Mouse (Mus musculus): ENCODE measurements around the gene Hdac7. TPM values are rescaled to one million over a fixed set of nuclear protein-coding genes. Genes with fewer than 3 reads are reported as not detected.

Gene Hdac7
- polyA plus RNA-seq, 1 experiment from 2014 or later: 7.8 TPM

DNA sequence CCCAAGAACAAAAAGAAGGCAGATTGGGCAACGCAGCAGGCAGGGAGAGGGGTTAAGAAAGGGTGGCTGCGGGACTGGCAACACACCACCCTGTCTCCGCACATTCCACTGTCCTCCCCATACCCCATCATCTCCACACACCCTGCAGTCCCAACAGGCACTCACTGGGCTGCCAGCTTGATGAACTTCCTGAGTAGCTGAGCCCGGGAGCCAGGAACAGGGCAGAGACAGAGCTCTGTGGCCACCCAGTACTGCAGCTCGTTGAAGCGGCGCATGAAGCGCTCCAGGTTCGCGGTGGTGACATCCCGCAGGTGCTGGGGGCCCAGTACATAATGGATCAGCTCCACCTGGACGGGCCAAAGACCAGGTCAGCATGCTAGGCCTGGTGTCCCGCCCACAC, 94.5 kb downstream of the Hdac7 start:
- H3K4me1 ChIP-seq (replicated peaks; ENCODE audit: control insufficient read depth, insufficient read depth, low read length): no peaks in the 10 kb centered on the region
- H3K27me3 ChIP-seq (replicated peaks; ENCODE audit: control insufficient read depth, insufficient read depth, low read length): no peaks in the 10 kb centered on the region
- H3K9me3 ChIP-seq (ENCODE audit: control insufficient read depth): no peaks in the 10 kb centered on the region
- no peaks in the 10 kb centered on the region for H3K36me3 ChIP-seq (ENCODE audit: control insufficient read depth, insufficient read depth)
- no peak for TF ChIP-seq CTCF (IDR thresholded peaks at IDR 0.05; ENCODE audit: low read depth)
- H3K9ac ChIP-seq (ENCODE audit: low read depth, low read length): no peak overlapping the region
- no peak for ATAC-seq
- H3K27ac ChIP-seq (ENCODE audit: low read depth, low read length): no peak overlapping the region
- no peak overlapping the region for H3K4me3 ChIP-seq (ENCODE audit: low read depth, low read length)
- no peak overlapping the region for H3K4me2 ChIP-seq (replicated peaks; ENCODE audit: low read depth)
- WGBS: 84% methylated on average over 13 of the region's 13 CpGs

- H3K36me3 ChIP-seq (ENCODE audit: control insufficient read depth, insufficient read depth): no peaks in the 10 kb centered on the region
- H3K4me3 ChIP-seq (ENCODE audit: low read depth, low read length): no peak overlapping the region
- H3K27ac ChIP-seq (ENCODE audit: low read depth, low read length): no peak overlapping the region
- H3K4me1 ChIP-seq (replicated peaks; ENCODE audit: control insufficient read depth, insufficient read depth, low read length): no peaks in the 10 kb centered on the region
- H3K9ac ChIP-seq (ENCODE audit: low read depth, low read length): no peak overlapping the region
- no peaks in the 10 kb centered on the region for H3K27me3 ChIP-seq (replicated peaks; ENCODE audit: control insufficient read depth, insufficient read depth, low read length)
- H3K9me3 ChIP-seq (ENCODE audit: control insufficient read depth): no peaks in the 10 kb centered on the region
- WGBS: 94% methylated on average over 9 of the region's 9 CpGs
- no peak for TF ChIP-seq CTCF (IDR thresholded peaks at IDR 0.05; ENCODE audit: low read depth)
- no peak for ATAC-seq
- no peak overlapping the region for H3K4me2 ChIP-seq (replicated peaks; ENCODE audit: low read depth)
These were observed 94.9 kb downstream of the Hdac7 start for GRCm38 (mm10) chr15:97749397-97749796.

DNA sequence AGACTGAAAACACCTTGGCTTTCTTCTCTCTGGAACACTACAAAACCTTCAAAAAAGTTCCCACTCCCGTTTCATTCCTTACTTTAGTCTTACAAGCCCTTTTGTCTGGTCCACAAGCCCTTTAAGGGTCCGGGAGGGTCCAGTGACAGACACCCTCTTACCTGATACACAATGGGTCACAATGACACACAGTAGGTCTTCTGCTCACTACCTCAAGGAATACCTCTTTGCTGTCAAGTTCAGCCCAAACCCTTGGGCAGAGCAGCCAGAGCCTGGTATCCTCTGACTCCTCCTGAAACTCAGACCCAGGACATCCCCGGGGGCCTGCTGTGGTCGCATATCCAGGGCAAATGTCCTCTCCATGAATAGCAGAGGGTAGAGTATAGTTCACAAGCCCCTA, 95.3 kb downstream of the Hdac7 start:
- Histone ChIP-seq H3K4me2 (replicated peaks; ENCODE audit: low read depth) (no peak overlapping the region), H3K4me1 (replicated peaks; ENCODE audit: control insufficient read depth, insufficient read depth, low read length) (no peaks in the 10 kb centered on the region), H3K27me3 (replicated peaks; ENCODE audit: control insufficient read depth, insufficient read depth, low read length) (no peaks in the 10 kb centered on the region), H3K9ac (ENCODE audit: low read depth, low read length) (no peak overlapping the region), H3K36me3 (ENCODE audit: control insufficient read depth, insufficient read depth) (no peaks in the 10 kb centered on the region), H3K9me3 (ENCODE audit: control insufficient read depth) (no peaks in the 10 kb centered on the region), H3K4me3 (ENCODE audit: low read depth, low read length) (no peak overlapping the region), H3K27ac (ENCODE audit: low read depth, low read length) (no peak overlapping the region)
- ATAC-seq: no peak
- 90% methylated on average over 4 of the region's 4 CpGs for WGBS
- no peak for TF ChIP-seq CTCF (IDR thresholded peaks at IDR 0.05; ENCODE audit: low read depth)

DNA sequence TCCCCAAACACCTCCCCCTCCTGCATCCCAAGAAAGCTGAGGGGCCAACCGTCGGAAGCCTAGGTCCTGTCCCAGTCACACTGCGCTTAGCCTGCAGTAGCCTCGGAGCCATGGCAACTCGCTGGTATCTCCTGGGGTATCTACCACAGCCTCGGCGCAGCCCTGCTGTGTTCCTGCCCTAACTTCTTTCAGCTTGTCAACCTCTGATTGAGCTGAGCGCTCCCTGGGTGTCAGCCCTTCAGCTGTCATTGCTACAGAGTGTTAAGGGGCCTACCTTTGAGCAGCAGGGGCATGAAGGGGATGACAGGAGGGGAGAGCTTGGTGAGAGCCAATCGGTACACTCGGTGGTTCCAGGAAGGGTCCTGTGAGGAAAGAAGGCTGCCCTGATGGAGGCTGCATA, 96.0 kb downstream of the Hdac7 start:
- ATAC-seq: no peak
- no peak overlapping the region for H3K27ac ChIP-seq (ENCODE audit: low read depth, low read length)
- H3K9me3 ChIP-seq (ENCODE audit: control insufficient read depth): no peaks in the 10 kb centered on the region
- no peaks in the 10 kb centered on the region for H3K27me3 ChIP-seq (replicated peaks; ENCODE audit: control insufficient read depth, insufficient read depth, low read length)
- no peak overlapping the region for H3K4me3 ChIP-seq (ENCODE audit: low read depth, low read length)
- no peak for TF ChIP-seq CTCF (IDR thresholded peaks at IDR 0.05; ENCODE audit: low read depth)
- WGBS: 71% methylated on average over 10 of the region's 10 CpGs
- H3K4me1 ChIP-seq (replicated peaks; ENCODE audit: control insufficient read depth, insufficient read depth, low read length): no peaks in the 10 kb centered on the region
- H3K4me2 ChIP-seq (replicated peaks; ENCODE audit: low read depth): no peak overlapping the region
- no peak overlapping the region for H3K9ac ChIP-seq (ENCODE audit: low read depth, low read length)
- H3K36me3 ChIP-seq (ENCODE audit: control insufficient read depth, insufficient read depth): no peaks in the 10 kb centered on the region

DNA sequence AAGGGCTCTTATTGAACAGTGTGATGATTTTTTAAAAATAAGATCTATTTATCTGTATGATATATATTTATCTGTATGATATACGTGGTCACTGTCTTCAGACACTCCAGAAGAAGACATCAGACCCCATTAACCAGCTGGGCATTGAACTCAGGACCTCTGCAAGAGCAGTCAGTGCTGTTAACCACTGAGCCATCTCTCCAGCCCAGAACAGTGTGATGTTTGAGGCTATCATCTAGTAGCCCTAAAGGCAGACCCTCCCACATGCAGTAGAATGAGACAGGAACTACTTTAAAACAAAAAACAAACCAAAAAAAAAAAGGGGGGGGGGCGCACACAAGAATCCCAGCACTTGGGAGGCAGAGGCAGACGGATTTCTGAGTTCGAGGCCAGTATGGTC, 96.8 kb downstream of the Hdac7 start:
- TF ChIP-seq CTCF (IDR thresholded peaks at IDR 0.05; ENCODE audit: low read depth): no peak
- Histone ChIP-seq H3K4me2 (replicated peaks; ENCODE audit: low read depth) (no peak overlapping the region), H3K4me1 (replicated peaks; ENCODE audit: control insufficient read depth, insufficient read depth, low read length) (no peaks in the 10 kb centered on the region), H3K36me3 (ENCODE audit: control insufficient read depth, insufficient read depth) (no peaks in the 10 kb centered on the region), H3K9me3 (ENCODE audit: control insufficient read depth) (no peaks in the 10 kb centered on the region), H3K27ac (ENCODE audit: low read depth, low read length) (no peak overlapping the region), H3K9ac (ENCODE audit: low read depth, low read length) (no peak overlapping the region), H3K27me3 (replicated peaks; ENCODE audit: control insufficient read depth, insufficient read depth, low read length) (no peaks in the 10 kb centered on the region), H3K4me3 (ENCODE audit: low read depth, low read length) (no peak overlapping the region)
- no peak for ATAC-seq
- WGBS: 89% methylated on average over 4 of the region's 4 CpGs

DNA sequence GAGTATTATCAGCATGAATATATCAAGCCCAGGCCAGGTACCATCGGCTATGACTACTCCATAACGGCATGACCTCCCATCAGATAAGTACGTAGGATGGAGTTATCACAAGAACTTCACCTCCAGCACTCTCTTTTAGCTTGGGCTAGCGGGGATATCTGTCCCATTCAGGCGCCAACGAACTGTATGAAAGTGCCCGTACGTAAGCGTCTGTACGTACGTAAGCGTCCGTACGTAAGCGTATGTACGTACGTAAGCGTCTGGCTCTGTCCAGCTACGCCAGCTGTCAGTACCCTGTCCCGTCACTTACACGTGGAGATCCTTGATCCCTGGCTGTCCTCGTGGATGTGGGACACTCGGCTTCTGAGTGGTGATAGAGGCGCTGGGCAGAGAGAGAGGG, 97.6 kb downstream of the Hdac7 start:
- WGBS: 94% methylated on average over 24 of the region's 24 CpGs

DNA sequence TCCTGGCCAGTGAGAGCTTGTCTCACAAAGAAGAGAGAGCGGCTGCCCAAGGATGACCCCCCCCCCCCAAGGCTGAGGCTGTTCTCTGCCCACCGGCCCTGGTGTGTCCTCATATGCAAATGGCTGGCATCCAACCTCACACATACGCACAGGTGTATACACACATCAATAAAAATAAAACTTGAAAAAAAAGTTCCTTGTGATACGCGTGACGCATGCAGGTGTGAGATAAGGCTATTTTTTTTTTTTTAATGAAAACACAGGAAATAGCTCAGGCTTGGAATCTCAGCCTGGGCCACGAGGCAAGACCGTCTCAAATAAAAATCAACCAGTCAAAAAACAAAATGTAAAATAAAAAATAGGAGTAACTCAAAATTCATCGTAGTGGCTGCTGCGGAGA, 98.0 kb downstream of the Hdac7 start:
- H3K9ac ChIP-seq (ENCODE audit: low read depth, low read length): no peak overlapping the region
- H3K9me3 ChIP-seq (ENCODE audit: control insufficient read depth): no peaks in the 10 kb centered on the region
- no peak overlapping the region for H3K27ac ChIP-seq (ENCODE audit: low read depth, low read length)
- no peak for TF ChIP-seq CTCF (IDR thresholded peaks at IDR 0.05; ENCODE audit: low read depth)
- H3K36me3 ChIP-seq (ENCODE audit: control insufficient read depth, insufficient read depth): no peaks in the 10 kb centered on the region
- no peak for ATAC-seq
- H3K27me3 ChIP-seq (replicated peaks; ENCODE audit: control insufficient read depth, insufficient read depth, low read length): no peaks in the 10 kb centered on the region
- no peak overlapping the region for H3K4me3 ChIP-seq (ENCODE audit: low read depth, low read length)
- WGBS: 85% methylated on average over 10 of the region's 10 CpGs
- no peak overlapping the region for H3K4me2 ChIP-seq (replicated peaks; ENCODE audit: low read depth)
- H3K4me1 ChIP-seq (replicated peaks; ENCODE audit: control insufficient read depth, insufficient read depth, low read length): no peaks in the 10 kb centered on the region

More for the DNA sequence above, 97.6 kb downstream of the Hdac7 start:
- ATAC-seq: no peak
- Histone ChIP-seq H3K27ac (ENCODE audit: low read depth, low read length) (no peak overlapping the region), H3K27me3 (replicated peaks; ENCODE audit: control insufficient read depth, insufficient read depth, low read length) (no peaks in the 10 kb centered on the region), H3K4me2 (replicated peaks; ENCODE audit: low read depth) (no peak overlapping the region), H3K36me3 (ENCODE audit: control insufficient read depth, insufficient read depth) (no peaks in the 10 kb centered on the region), H3K9ac (ENCODE audit: low read depth, low read length) (no peak overlapping the region), H3K9me3 (ENCODE audit: control insufficient read depth) (no peaks in the 10 kb centered on the region), H3K4me1 (replicated peaks; ENCODE audit: control insufficient read depth, insufficient read depth, low read length) (no peaks in the 10 kb centered on the region), H3K4me3 (ENCODE audit: low read depth, low read length) (no peak overlapping the region)
- no peak for TF ChIP-seq CTCF (IDR thresholded peaks at IDR 0.05; ENCODE audit: low read depth)
